Mouse (Mus musculus): ENCODE measurements around the gene Spats1.

GRCm38 (mm10) chr17:45485581-45485980 is 10.4 kb upstream of the Spats1 start:
- TF ChIP-seq CTCF (IDR thresholded peaks at IDR 0.05; ENCODE audit: extremely low read depth, insufficient read depth, low read length), result no peak
- no peak for TF ChIP-seq POLR2A (IDR thresholded peaks at IDR 0.05; ENCODE audit: extremely low read depth, insufficient read depth, low read length)

Data from cortical plate, adult 2 months (tissue).